Mouse (Mus musculus): ENCODE results near the gene Arhgap24. TPM values are rescaled to one million over a fixed set of nuclear protein-coding genes. Genes with fewer than 3 reads are reported as not detected.

Gene Arhgap24
- polyA plus RNA-seq, 1 experiment = 4.2 TPM

- no peaks in the 10 kb centered on the region for H3K27me3 ChIP-seq (ENCODE audit: control insufficient read depth, insufficient read depth, low read length)
- TF ChIP-seq POLR2A (IDR thresholded peaks at IDR 0.05; ENCODE audit: low read depth, low read length) = no peak
- peak overlapping the region; percentile 72 for H3K27ac ChIP-seq (ENCODE audit: insufficient read depth, low read length)
- no peak overlapping the region for H3K4me3 ChIP-seq (ENCODE audit: extremely low read depth, insufficient read depth, insufficient read length)
- no peaks in the 10 kb centered on the region for H3K36me3 ChIP-seq (ENCODE audit: control insufficient read depth, insufficient read depth, low read length)
- 12% methylated on average over 3 of the region's 3 CpGs for WGBS
- peak; percentile 72 to 86 for DNase-seq (ENCODE audit: low read depth in 1 of 2, low spot score in 2 of 2)
- H3K4me1 ChIP-seq (ENCODE audit: control insufficient read depth, insufficient read depth, insufficient read length) = peaks cover 25% of the 10 kb centered on the region
Observed at GRCm38 (mm10) chr5:102497205-102497604, 16.0 kb downstream of the Arhgap24 start.

DNA sequence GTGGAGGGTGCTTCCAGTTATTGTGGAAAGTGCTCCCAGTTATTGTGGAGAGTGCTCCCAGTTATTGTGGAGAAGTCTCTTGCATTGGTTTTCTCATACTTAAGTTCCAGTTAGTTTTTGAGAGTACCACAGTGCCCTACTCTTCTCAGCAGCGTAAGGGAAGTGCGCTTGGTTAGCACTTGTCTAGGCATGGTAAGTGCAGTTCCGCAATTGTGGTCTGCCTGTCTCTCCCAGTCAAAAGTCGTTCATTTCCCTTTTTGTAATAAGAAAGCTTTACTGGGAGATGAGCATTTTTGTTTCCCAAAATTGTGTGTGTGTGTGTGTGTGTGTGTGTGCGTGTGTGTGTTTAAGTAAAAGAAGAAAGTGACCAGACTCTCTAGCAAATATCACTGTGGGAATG is 17.6 kb downstream of the Arhgap24 start:
- TF ChIP-seq CTCF (IDR thresholded peaks at IDR 0.05; ENCODE audit: extremely low read depth, insufficient read depth, insufficient read length, insufficient replicate concordance) (no peak), POLR2A (IDR thresholded peaks at IDR 0.05; ENCODE audit: low read depth, low read length) (no peak)
- WGBS = 17% methylated on average over 5 of the region's 5 CpGs
- Histone ChIP-seq H3K4me1 (ENCODE audit: control insufficient read depth, insufficient read depth, insufficient read length) (peaks cover 33% of the 10 kb centered on the region), H3K27ac (ENCODE audit: insufficient read depth, low read length) (peak overlapping the region; percentile 84), H3K4me3 (ENCODE audit: extremely low read depth, insufficient read depth, insufficient read length) (no peak overlapping the region), H3K36me3 (ENCODE audit: control insufficient read depth, insufficient read depth, low read length) (no peaks in the 10 kb centered on the region), H3K27me3 (ENCODE audit: control insufficient read depth, insufficient read depth, low read length) (no peaks in the 10 kb centered on the region)
- peak; percentile 63 to 71 for DNase-seq (ENCODE audit: low read depth in 1 of 2, low spot score in 2 of 2)

- no peak for DNase-seq (ENCODE audit: low read depth in 1 of 2, low spot score in 2 of 2)
Observed at GRCm38 (mm10) chr5:102502333-102502732, 21.1 kb downstream of the Arhgap24 start.

DNA sequence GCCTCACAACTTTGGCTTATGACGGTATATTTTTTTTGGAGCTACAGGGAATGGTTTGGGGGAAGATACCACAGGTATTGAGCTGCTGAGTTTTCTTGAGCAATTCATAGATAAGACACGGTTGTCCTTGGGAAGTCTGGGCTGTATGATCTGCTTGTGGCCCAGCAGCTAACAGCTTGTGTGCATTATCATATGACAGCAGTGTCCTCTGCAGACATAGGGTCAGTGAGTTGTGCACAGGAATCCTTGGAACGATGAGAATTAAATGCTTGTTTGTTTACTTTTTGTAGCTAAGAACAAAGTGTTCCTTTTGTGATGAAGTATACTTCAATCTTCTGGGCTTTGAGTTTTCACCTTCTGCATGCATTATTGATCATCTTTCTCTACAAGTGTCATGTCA is 21.9 kb downstream of the Arhgap24 start:
- 83% methylated on average over 3 of the region's 3 CpGs for WGBS
- TF ChIP-seq CTCF (IDR thresholded peaks at IDR 0.05; ENCODE audit: extremely low read depth, insufficient read depth, insufficient read length, insufficient replicate concordance) (no peak), POLR2A (IDR thresholded peaks at IDR 0.05; ENCODE audit: low read depth, low read length) (no peak)
- no peak overlapping the region for H3K27ac ChIP-seq (ENCODE audit: insufficient read depth, low read length)
- no peaks in the 10 kb centered on the region for H3K36me3 ChIP-seq (ENCODE audit: control insufficient read depth, insufficient read depth, low read length)
- DNase-seq (ENCODE audit: low read depth in 1 of 2, low spot score in 2 of 2) = no peak
- H3K4me1 ChIP-seq (ENCODE audit: control insufficient read depth, insufficient read depth, insufficient read length) = peaks cover 29% of the 10 kb centered on the region
- H3K4me3 ChIP-seq (ENCODE audit: extremely low read depth, insufficient read depth, insufficient read length) = no peak overlapping the region
- no peaks in the 10 kb centered on the region for H3K27me3 ChIP-seq (ENCODE audit: control insufficient read depth, insufficient read depth, low read length)

More at GRCm38 (mm10) chr5:102502333-102502732, 21.1 kb downstream of the Arhgap24 start:
- 58% methylated on average over 2 of the region's 2 CpGs for WGBS
- Histone ChIP-seq H3K4me3 (ENCODE audit: extremely low read depth, insufficient read depth, insufficient read length) (no peak overlapping the region), H3K27me3 (ENCODE audit: control insufficient read depth, insufficient read depth, low read length) (no peaks in the 10 kb centered on the region), H3K36me3 (ENCODE audit: control insufficient read depth, insufficient read depth, low read length) (no peaks in the 10 kb centered on the region), H3K4me1 (ENCODE audit: control insufficient read depth, insufficient read depth, insufficient read length) (peaks cover 31% of the 10 kb centered on the region), H3K27ac (ENCODE audit: insufficient read depth, low read length) (no peak overlapping the region)
- TF ChIP-seq POLR2A (IDR thresholded peaks at IDR 0.05; ENCODE audit: low read depth, low read length) = no peak
- no peak for TF ChIP-seq CTCF (IDR thresholded peaks at IDR 0.05; ENCODE audit: extremely low read depth, insufficient read depth, insufficient read length, insufficient replicate concordance)

GRCm38 (mm10) chr5:102503868-102504267 is 22.7 kb downstream of the Arhgap24 start:
- no peak overlapping the region for H3K27ac ChIP-seq (ENCODE audit: insufficient read depth, low read length)
- peaks cover 26% of the 10 kb centered on the region for H3K4me1 ChIP-seq (ENCODE audit: control insufficient read depth, insufficient read depth, insufficient read length)
- no peak for DNase-seq (ENCODE audit: low read depth in 1 of 2, low spot score in 2 of 2)

DNA sequence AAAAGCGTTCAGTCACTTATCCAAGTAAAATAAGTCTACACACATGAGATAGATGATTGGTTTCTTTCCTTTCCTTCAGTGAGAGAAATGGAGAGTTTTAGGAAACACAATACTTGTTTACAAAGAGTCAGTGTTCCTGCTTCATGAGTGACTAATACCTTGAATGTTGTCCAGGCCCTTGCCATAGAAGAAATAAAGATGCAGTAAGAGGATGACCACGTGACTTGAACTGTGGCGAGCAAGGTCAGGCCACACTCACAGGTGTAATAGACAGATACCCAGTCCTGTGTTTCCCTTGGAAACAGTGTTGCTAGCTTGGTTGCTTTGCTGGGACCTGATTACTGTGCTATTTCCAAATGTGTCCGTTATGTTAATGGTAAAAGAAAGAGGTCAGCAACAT is 23.4 kb downstream of the Arhgap24 start:
- H3K4me3 ChIP-seq (ENCODE audit: extremely low read depth, insufficient read depth, insufficient read length) = no peak overlapping the region
- WGBS = 89% methylated on average over 4 of the region's 4 CpGs
- peaks cover 22% of the 10 kb centered on the region for H3K4me1 ChIP-seq (ENCODE audit: control insufficient read depth, insufficient read depth, insufficient read length)
- no peak for DNase-seq (ENCODE audit: low read depth in 1 of 2, low spot score in 2 of 2)
- H3K27me3 ChIP-seq (ENCODE audit: control insufficient read depth, insufficient read depth, low read length) = no peaks in the 10 kb centered on the region
- no peak overlapping the region for H3K27ac ChIP-seq (ENCODE audit: insufficient read depth, low read length)
- no peaks in the 10 kb centered on the region for H3K36me3 ChIP-seq (ENCODE audit: control insufficient read depth, insufficient read depth, low read length)
- no peak for TF ChIP-seq CTCF (IDR thresholded peaks at IDR 0.05; ENCODE audit: extremely low read depth, insufficient read depth, insufficient read length, insufficient replicate concordance)
- TF ChIP-seq POLR2A (IDR thresholded peaks at IDR 0.05; ENCODE audit: low read depth, low read length) = no peak

More at GRCm38 (mm10) chr5:102503868-102504267, 22.7 kb downstream of the Arhgap24 start:
- no peaks in the 10 kb centered on the region for H3K27me3 ChIP-seq (ENCODE audit: control insufficient read depth, insufficient read depth, low read length)
- WGBS = 58% methylated on average over 2 of the region's 2 CpGs
- no peak overlapping the region for H3K4me3 ChIP-seq (ENCODE audit: extremely low read depth, insufficient read depth, insufficient read length)
- H3K36me3 ChIP-seq (ENCODE audit: control insufficient read depth, insufficient read depth, low read length) = no peaks in the 10 kb centered on the region
- TF ChIP-seq POLR2A (IDR thresholded peaks at IDR 0.05; ENCODE audit: low read depth, low read length) = no peak
- TF ChIP-seq CTCF (IDR thresholded peaks at IDR 0.05; ENCODE audit: extremely low read depth, insufficient read depth, insufficient read length, insufficient replicate concordance) = no peak

DNA sequence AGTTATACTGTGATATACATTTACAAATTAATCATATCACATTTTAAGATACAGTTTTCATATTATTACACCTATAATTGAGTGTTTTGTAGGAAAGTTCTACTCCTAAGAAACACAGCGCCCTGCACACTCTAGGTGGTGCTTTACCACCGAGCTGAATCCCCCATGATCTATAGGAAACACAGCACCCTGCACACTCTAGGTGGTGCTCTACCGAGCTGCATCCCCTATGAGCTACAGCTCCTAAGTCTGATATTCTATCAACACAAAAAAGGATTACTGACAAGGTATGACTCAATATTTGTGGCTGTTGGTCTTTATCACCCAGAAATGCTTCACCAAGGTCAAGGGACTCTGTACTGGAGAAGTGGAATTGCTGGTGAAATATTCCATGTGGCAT is 27.0 kb downstream of the Arhgap24 start:
- Histone ChIP-seq H3K4me3 (ENCODE audit: extremely low read depth, insufficient read depth, insufficient read length) (no peak overlapping the region), H3K27ac (ENCODE audit: insufficient read depth, low read length) (no peak overlapping the region), H3K27me3 (ENCODE audit: control insufficient read depth, insufficient read depth, low read length) (no peaks in the 10 kb centered on the region), H3K4me1 (ENCODE audit: control insufficient read depth, insufficient read depth, insufficient read length) (peaks cover 8% of the 10 kb centered on the region), H3K36me3 (ENCODE audit: control insufficient read depth, insufficient read depth, low read length) (no peaks in the 10 kb centered on the region)
- 63% methylated on average over 3 of the region's 3 CpGs for WGBS
- TF ChIP-seq POLR2A (IDR thresholded peaks at IDR 0.05; ENCODE audit: low read depth, low read length) = no peak
- TF ChIP-seq CTCF (IDR thresholded peaks at IDR 0.05; ENCODE audit: extremely low read depth, insufficient read depth, insufficient read length, insufficient replicate concordance) = 0 out of 2 replicates have a peak, but pooled peaks have one; percentile 3
- DNase-seq (ENCODE audit: low read depth in 1 of 2, low spot score in 2 of 2) = no peak

All from spleen, adult 2 months (tissue).